Mouse (Mus musculus) cortical plate, adult 2 months (tissue): Measurements from ENCODE around the gene Tmem251.

Source experiments
- CTCF ChIP-seq: fragments of 200-500 bp; IDR thresholded peaks from 2 replicates; pipeline ENCODE4 v1.5.1; 2011; ENCODE audit warnings: mild to moderate bottlenecking, control low read depth, low read length; ENCODE audit not compliant: insufficient read depth; ENCODE audit errors: extremely low read depth
- POLR2A ChIP-seq: fragments of 200-500 bp; IDR thresholded peaks from 2 replicates; pipeline ENCODE4 v1.6.1; 2011; ENCODE audit warnings: mild to moderate bottlenecking, low read length, control low read depth; ENCODE audit not compliant: insufficient read depth; ENCODE audit errors: extremely low read depth

GRCm38 (mm10) chr12:102771601-102772000, 28.0 kb downstream of the Tmem251 start:
- no peak for TF ChIP-seq CTCF
- TF ChIP-seq POLR2A, result no peak
